Mouse (Mus musculus): ENCODE results near the gene Gm12830.
A peak's percentile ranks its signal among the peaks of the same experiment; 100 is the strongest.

Gene Gm12830

GRCm38 (mm10) chr4:114821567-114822192 is at the start of gene Gm12830:
Gene Gm12830, plus strand, starts transcription at chr4:114821722.
- peak; percentile 11 to 23 for DNase-seq (ENCODE audit: low spot score in 2 of 2)

- no peak for DNase-seq (ENCODE audit: low spot score in 2 of 2)
Observed at GRCm38 (mm10) chr4:114773316-114773715, 48.2 kb upstream of the Gm12830 start.

DNA sequence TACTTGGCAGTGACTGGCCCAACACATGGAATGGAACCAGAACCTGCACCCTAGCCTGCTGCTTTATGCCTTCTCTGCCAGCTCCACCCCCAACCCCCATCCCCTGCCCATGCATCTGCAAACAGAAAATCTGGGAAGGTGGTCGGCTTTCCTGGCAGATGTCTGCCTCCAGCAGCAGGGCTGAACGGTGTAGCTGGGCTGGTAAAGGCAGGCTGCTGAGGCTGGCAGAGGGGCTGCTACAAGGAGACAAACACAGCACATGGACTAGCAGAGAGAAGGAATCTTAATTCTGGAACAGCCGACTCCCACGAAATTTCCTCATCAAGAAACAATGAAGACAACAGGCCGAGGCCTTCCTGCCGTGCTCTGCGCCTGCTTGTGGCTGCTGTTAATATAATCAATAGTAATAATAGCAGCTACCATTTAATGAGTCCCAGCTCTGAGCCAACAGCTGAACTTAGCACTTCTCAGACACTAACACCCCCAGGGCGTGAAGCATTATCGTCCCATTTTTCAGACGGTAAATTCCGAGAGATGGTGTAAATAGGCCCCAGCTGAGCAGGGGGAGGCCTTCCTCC is 43.8 kb upstream of the Gm12830 start:
- no peak for DNase-seq (ENCODE audit: low spot score in 2 of 2)

- no peak for DNase-seq (ENCODE audit: low spot score in 2 of 2)
Observed at GRCm38 (mm10) chr4:114778716-114779474, 42.6 kb upstream of the Gm12830 start.

GRCm38 (mm10) chr4:114779475-114779757 is 42.1 kb upstream of the Gm12830 start:
- DNase-seq (ENCODE audit: low spot score in 2 of 2) = no peak

GRCm38 (mm10) chr4:114779758-114780546 is 41.6 kb upstream of the Gm12830 start:
- DNase-seq (ENCODE audit: low spot score in 2 of 2) = no peak

GRCm38 (mm10) chr4:114782851-114783250 is 38.7 kb upstream of the Gm12830 start:
- DNase-seq (ENCODE audit: low spot score in 2 of 2) = no peak

- DNase-seq (ENCODE audit: low spot score in 2 of 2) = no peak
Observed at GRCm38 (mm10) chr4:114784735-114785134, 36.8 kb upstream of the Gm12830 start.

DNA sequence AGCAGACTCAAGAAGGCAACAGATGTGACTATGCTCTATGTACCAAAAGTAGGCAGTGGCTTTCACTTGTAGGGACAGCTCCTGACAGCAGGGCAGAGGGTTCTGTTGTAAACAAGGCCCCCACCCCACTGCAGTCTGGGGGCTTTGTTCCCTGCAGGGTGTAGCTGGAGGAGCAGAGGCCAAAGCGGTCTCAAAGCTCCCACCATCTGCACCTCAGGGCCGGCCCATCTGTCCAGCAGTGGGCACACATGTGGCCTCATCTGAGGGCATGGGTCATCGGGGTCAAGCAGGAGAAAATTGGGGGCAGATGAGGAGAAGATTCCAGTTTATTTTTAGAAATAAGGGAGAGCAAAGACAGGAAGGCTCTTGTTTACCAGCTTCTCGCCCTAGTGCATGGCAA is 32.7 kb upstream of the Gm12830 start:
- DNase-seq (ENCODE audit: low spot score in 2 of 2) = no peak

DNA sequence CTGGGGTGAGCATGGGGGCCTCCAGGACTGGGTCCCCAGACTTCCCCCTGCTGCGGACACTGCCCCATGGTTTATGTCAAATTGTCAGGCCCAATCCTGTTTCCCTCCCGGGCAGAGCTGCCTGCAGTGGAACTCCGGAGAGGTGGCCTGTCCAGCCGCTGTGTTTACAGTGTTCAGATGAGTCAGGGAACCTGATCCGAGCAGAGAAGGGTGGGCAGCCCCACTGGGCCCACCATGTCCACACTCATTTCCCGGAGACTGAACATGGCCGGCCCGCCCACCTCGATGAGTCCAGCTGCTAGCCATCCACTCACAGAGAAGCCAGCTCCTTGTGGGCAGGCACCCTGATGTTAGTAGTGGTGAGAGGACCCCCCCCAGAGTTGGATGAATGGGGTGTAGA is 29.9 kb upstream of the Gm12830 start:
- no peak for DNase-seq (ENCODE audit: low spot score in 2 of 2)

DNA sequence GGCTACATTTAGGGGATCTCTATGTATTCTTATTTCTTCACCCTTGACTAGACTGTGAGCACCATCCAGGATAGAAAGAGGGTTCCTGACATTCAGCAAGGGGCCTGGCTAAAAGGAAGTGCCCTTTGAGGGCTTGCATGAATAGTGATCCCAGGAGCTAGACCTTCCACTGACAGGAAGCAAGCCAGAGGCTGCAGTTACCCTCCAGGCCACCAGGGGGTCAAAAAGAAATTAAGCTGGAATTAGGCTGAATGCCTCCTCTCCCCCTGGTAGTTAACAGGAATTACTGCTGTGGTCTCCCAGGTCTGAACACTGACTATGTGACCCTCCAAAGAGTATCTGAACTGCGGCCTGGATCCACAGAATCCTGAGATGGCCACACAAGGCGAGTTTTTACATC is 27.7 kb upstream of the Gm12830 start:
- no peak for DNase-seq (ENCODE audit: low spot score in 2 of 2)

DNA sequence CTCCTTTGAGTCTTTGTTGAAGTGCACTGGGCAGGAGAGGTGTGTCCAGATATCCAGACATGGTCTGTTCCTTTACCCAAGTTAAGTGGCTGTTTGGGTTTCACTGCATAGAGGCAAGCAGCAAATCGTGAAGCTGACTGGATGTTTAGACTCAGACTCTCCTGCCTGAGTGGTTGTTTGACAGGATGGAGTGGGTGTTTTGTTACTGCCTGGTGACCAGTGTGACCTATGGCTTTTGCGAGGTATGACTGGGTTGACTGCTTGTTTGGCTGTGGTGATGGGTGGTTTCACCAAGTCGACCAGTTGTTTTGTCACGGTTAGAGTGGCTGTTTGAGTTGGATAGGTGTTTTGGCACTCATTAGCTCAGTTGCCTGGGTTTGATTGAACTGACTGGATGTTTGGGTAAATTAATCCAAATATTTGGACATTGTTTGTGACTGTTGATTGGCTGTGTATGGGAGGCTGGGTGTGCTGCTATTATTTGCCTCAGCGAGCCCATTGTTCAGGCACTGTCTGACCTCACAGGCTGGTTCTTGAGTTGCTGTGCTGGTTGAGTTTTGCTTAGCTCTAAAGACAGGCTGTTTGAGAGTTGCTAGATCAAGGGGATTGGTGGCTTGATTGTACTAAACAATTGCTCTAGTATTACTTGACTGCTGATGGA is 24.1 kb upstream of the Gm12830 start:
- no peak for DNase-seq (ENCODE audit: low spot score in 2 of 2)

DNA sequence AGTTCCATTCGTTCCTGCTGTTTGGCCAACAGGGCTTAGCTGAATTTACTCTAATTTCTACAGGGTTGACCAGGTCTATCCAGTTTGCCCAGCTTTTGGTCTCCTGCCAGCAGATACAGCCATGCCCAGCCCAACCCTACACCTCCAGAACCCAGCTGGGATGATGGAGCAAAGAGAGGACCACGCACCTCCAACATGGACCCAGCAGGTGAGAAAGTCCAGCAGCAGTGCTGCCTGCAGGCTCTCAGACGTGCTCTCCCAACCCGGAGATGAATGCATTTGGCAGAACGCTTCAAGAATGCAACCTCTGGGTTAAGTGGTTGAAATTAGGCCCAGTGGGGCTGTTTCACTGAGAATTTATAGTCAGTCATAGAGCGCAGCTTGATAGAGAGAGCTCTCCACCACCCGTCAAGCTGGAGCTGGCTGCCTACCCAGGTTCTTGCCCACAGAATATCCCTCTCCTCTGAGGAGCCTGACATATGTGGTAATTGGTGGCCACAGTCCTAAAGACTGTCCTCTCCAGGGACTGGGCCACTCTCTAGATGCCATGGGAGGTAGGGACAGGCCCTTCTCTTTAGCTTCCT is 23.4 kb upstream of the Gm12830 start:
- DNase-seq (ENCODE audit: low spot score in 2 of 2) = no peak

- no peak for DNase-seq (ENCODE audit: low spot score in 2 of 2)
Observed at GRCm38 (mm10) chr4:114804096-114804495, 17.4 kb upstream of the Gm12830 start.

DNA sequence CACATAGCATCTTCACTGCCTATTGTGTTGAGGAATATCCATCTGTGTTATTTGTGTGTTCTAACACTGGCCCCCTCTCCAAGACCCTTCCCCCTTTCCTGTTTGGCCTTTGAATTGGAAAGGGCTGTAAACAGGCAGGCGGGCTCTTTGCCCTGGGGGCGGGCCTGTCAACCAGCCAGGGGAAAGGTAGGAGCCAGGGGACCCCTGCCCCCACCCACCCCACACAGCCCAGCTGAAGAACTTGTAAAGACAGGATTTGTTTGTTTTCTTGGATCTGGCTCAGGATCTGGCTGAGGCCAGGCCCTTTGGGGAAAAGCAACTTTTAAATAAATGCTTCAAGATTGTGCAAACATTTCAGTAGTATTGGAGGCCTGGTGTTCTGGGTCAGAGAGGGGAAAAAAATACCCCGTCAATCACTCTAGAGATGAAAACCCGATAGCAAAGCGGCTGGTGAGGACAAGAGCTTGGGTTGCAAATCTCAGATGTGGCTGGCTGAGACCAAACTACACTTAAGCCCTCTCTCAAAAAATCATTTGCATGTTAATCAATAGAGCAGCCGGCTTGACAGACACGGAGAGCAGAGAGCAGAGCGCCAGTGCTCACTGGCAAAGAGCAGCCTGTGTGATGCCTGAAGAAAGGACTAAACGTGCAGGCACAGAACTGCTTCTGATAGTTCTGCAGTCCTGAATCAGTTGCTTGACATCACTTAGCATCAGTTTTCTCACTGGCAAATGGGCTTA is 2.4 kb upstream of the Gm12830 start:
- no peak for DNase-seq (ENCODE audit: low spot score in 2 of 2)

DNA sequence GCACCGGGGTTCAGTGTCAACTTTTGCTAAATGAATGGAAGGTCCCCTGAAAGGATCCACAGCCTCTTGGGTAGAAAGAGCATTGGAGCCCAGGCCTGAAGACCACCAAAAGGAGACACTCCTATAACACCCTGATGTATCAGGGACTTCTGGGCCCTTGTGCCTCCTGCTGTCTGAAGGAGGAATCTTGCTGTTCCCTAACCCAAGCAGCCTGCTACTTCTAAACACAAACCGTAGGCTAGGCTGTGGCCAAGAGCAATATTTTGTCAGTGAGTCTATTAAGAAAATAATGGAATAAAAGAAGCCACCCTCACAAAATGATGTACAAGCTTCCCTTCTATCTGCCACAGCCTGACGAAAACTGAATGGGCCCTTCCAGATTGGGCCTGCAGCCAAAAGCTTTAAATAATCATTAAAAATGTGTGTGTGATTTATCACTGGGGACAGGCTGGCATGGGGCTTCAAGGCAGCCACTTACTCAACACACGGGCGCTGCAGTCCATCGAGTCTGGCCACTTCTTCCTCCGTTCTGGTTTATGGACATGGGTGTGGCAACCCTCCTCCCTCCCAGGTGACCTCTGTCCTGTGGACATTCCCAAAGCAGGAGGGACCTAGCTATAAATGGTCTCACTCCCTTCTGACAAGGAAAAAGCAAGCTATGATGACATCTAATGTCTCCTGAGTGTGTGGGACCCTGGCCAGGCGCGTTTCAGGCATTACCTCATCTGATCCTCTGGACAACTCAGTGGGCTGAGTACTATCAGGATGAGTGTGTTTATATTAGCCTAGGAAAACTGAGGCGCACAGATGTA is 13.5 kb downstream of the Gm12830 start:
- no peak for DNase-seq (ENCODE audit: low spot score in 2 of 2)

DNA sequence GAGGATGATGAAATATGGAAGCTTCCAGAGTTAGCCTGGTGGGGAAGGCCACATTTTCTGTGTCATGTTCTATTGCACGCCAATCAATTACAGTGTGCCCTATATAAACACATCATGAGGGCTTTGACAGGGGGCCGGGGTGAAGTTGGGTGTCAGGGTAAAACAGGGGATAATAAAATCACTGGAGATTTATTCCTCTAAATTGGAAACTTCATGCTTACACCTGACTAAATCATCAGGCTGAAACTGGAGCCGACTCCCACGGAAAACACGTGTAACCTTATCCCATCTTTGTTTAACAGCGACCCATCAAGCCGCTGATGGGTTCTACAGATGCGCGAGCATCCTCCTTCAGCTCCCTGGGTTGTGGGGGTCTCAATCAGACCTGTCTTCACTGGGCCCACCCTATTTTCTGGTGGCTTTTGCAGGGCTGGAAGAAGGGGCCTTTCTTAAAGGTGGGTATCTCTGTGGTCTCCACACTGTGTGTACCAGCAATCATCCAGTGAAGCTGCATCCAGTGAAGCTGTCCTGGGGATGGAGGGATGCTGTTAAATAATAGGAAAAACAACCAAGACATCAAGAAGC is 19.9 kb downstream of the Gm12830 start:
- no peak for DNase-seq (ENCODE audit: low spot score in 2 of 2)

GRCm38 (mm10) chr4:114842376-114842960 is 20.9 kb downstream of the Gm12830 start:
- DNase-seq (ENCODE audit: low spot score in 2 of 2) = no peak

DNA sequence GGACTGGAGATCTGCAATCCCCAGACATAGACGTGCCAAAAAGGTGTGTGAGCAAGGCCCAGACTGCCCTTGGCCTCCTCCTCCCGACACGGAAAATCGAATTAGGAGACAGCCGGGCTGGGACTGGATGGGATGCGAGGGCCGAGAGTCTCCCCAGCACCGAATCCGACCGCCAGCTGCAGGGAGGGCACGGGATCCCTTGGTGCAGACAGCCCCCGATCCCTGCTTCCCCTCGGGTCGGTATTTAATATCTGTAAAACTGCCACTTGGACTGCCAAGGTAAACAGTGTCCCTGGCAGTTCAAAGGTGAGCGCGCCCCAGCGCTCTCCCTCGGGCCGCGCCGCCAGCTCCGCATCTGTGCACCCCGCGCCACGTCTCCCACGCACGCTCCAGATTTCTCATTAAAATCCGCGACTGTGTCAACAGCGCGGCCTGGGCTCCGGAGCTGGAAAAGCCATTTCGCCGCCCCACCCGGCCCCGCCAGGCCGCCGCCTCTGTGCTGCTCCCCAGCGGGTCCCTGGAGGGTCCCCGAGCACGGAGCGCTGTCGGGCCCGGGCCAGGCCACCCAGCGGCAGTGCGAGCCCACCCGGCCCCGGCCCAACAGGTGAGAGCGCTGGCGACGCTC is 21.7 kb downstream of the Gm12830 start:
- DNase-seq (ENCODE audit: low spot score in 2 of 2) = no peak

Measured in heart, adult 9 months (tissue).